Mouse (Mus musculus) liver, adult 2 months (tissue): ENCODE measurements at regions not wholly inside any gene's neighbourhood (a gene's known extent, or its start where the extent isn't known, plus 50 kb on each side); places are given as distances from the start of the nearest gene placed in this dataset.

ENCODE experiments used
- DNase-seq: peaks from one replicate; pipeline ENCODE4 v3.0.0-alpha.2; 2011; ENCODE audit warnings: low read depth, low spot score; ENCODE audit errors: extremely low read depth
- H3K27ac ChIP-seq: fragments of 200-500 bp; replicated peaks from 2 replicates; pipeline ENCODE4 v1.5.1; 2012; ENCODE audit warnings: low read depth, mild to moderate bottlenecking, control low read depth, inconsistent platforms, low read length; ENCODE audit not compliant: insufficient read depth
- H3K27me3 ChIP-seq: fragments of 200-500 bp; 2 replicates; pipeline ENCODE4 v1.6.1; 2012; ENCODE audit warnings: mild to moderate bottlenecking, moderate library complexity, low read length, inconsistent platforms; ENCODE audit not compliant: control insufficient read depth, insufficient read depth
- H3K36me3 ChIP-seq: fragments of 200-500 bp; 2 replicates; pipeline ENCODE4 v1.6.1; 2012; ENCODE audit warnings: low read length, inconsistent platforms; ENCODE audit not compliant: control insufficient read depth, insufficient read depth
- H3K4me1 ChIP-seq: fragments of 200-500 bp; 2 replicates; pipeline ENCODE4 v1.6.1; 2011; ENCODE audit warnings: low read length; ENCODE audit not compliant: control insufficient read depth, insufficient read depth
- H3K4me3 ChIP-seq: fragments of 200-500 bp; 2 replicates; pipeline ENCODE4 v1.5.1; 2011; ENCODE audit warnings: low read depth, mild to moderate bottlenecking, control low read depth, low read length, moderate library complexity; ENCODE audit not compliant: insufficient read depth
- H3K79me2 ChIP-seq: fragments of 200-500 bp; 2 replicates; pipeline ENCODE4 v1.6.1; 2012; ENCODE audit warnings: inconsistent platforms, mild to moderate bottlenecking, low read length, moderate library complexity; ENCODE audit not compliant: control insufficient read depth, insufficient read depth
- H3K9ac ChIP-seq: fragments of 200-500 bp; 2 replicates; pipeline ENCODE4 v1.6.1; 2012; ENCODE audit warnings: low read depth, mild to moderate bottlenecking, control low read depth, inconsistent platforms, low read length
- CTCF ChIP-seq: fragments of 200-500 bp; IDR thresholded peaks from 2 replicates; pipeline ENCODE4 v1.5.1; 2011; ENCODE audit warnings: low read depth, low read length, control low read depth
- POLR2A ChIP-seq: fragments of 200-500 bp; IDR thresholded peaks from 2 replicates; pipeline ENCODE4 v1.6.1; 2011; ENCODE audit warnings: low read length, control low read depth; ENCODE audit not compliant: insufficient read depth; ENCODE audit errors: extremely low read depth
- WGBS: fragments of 180-500 bp; shearing (Covaris S2); methylation state at CpG from one replicate; pipeline ENCODE4 v1.1.7; 2018; 5-methylcytosine and 5-hydroxymethylcytosine counted together

DNA sequence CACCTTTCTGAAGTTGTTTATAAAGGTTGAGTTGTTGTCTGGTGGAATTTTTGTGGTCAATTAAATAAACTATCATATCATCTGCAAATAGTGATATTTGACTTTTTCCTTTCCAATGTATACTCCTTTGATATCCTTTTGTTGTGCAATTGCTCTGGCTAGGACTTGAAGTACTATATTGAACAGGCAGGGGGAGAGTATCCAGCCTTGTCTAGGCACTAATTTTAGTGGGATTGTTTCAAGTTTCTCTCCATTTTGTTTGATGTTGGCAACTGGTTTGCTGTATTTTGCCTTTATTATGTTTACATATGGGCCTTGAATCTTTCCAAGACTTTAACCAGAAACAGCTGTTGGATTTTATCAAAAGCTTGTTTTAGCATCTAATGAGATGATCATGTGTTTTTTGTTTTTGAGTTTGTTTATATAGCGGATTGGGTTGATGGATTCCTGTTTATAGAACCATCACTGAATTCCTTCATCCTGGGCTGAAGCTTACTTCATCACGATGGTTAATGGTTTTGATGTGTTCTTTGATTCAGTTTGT, 383.3 kb downstream of the Amd2 start:
- H3K4me3 ChIP-seq: no peak overlapping the region
- no peak overlapping the region for H3K27ac ChIP-seq
- H3K9ac ChIP-seq: no peak overlapping the region
- H3K79me2 ChIP-seq: no peaks in the 10 kb centered on the region
- no peak for TF ChIP-seq POLR2A
- no peak for TF ChIP-seq CTCF
- 73% methylated on average over 2 of the region's 2 CpGs for WGBS
- H3K36me3 ChIP-seq: no peaks in the 10 kb centered on the region
- H3K4me1 ChIP-seq: no peaks in the 10 kb centered on the region
- DNase-seq: peak; percentile 8
- H3K27me3 ChIP-seq: no peaks in the 10 kb centered on the region

DNA sequence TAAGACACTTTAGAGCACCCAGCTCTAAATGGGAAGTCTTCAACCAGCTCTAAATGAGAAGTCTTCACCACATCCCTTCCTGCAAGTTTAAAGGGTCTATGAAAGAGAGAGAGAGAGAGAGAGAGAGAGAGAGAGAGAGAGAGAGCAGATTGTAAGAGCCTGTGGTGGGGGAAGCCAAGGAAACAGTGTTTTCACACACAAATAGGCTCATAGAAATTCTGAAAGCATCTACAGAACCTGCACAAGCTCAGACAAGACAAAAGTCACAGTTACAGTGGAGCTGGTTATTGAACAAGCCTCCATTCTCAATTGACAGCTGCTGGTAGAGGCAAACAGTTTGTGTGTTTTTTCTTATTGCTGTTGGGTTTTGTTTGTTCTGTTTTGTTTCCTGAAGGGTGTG, 412.9 kb downstream of the Amd2 start:
- H3K4me1 ChIP-seq: no peaks in the 10 kb centered on the region
- no peak overlapping the region for H3K4me3 ChIP-seq
- no peak for TF ChIP-seq CTCF
- no peak for TF ChIP-seq POLR2A
- H3K79me2 ChIP-seq: no peaks in the 10 kb centered on the region
- no peak for DNase-seq
- H3K27ac ChIP-seq: no peak overlapping the region
- no peaks in the 10 kb centered on the region for H3K36me3 ChIP-seq
- no peak overlapping the region for H3K9ac ChIP-seq
- H3K27me3 ChIP-seq: no peaks in the 10 kb centered on the region

DNA sequence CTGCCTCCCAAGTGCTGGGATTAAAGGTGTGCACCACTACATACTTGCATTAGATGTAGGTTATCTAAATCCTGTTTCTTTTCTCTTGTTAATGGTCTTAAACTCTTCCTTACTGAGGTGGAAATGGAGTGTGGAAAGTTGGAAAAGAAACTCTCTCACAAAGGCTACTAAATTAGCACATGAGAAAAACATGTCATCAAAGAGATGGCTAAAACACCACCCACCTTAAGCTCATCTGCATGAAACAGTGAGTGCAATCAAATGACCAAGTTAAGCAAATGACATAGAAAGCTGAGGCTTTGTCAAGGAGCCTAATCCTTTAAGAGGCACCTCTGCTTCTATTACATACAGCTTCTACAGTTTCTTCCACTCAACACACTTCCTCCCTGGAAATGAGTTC, 446.6 kb downstream of the Amd2 start:
- Histone ChIP-seq H3K4me3 (no peak overlapping the region), H3K79me2 (no peaks in the 10 kb centered on the region), H3K27ac (no peak overlapping the region), H3K27me3 (no peaks in the 10 kb centered on the region), H3K9ac (no peak overlapping the region), H3K36me3 (no peaks in the 10 kb centered on the region), H3K4me1 (no peaks in the 10 kb centered on the region)
- TF ChIP-seq POLR2A (no peak), CTCF (no peak)
- no peak for DNase-seq

DNA sequence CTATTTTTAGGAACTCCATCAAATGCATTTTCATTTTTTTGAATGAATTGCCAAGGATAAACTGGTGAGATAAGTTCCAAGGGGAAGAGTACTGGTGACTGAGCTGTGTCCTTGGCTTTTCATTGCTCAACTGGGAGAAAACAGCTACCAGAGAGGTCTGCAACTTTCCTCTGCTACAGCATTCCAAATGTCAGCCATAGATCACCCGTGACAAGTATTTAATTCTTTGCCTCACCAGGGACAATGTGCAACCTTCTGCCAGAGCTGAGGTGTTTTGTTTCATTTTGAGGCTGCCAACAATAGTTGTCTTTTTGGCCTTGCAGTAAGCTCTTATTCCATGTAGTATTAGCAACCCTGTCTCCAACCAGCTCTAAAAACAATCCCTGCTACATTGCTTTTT, 475.3 kb downstream of the Amd2 start:
- TF ChIP-seq POLR2A: no peak
- TF ChIP-seq CTCF: no peak
- Histone ChIP-seq H3K4me3 (no peak overlapping the region), H3K9ac (no peak overlapping the region), H3K36me3 (no peaks in the 10 kb centered on the region), H3K27me3 (no peaks in the 10 kb centered on the region), H3K27ac (no peak overlapping the region), H3K4me1 (no peaks in the 10 kb centered on the region), H3K79me2 (no peaks in the 10 kb centered on the region)
- 59% methylated on average over 1 of the region's 1 CpGs for WGBS
- DNase-seq: no peak

DNA sequence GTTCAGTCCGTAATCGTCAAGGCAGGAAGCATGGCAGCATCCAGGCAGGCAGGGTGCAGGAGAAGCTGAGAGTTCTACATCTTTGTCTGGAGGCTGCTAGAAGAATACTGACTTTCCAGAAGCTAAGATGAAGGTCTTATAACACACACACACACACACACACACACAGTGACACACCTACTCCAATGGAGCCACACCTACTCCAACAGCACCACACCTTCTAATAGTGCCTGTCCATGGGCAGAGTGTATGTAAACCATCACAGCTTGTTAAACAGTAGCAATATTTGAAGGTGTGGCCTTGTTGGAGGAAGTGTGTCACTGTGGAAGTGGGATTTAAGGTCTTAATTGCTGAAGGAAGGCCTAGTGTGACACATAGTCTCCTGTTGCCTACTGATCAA, 476.4 kb downstream of the Amd2 start:
- no peak overlapping the region for H3K4me3 ChIP-seq
- no peaks in the 10 kb centered on the region for H3K27me3 ChIP-seq
- DNase-seq: no peak
- WGBS: 89% methylated on average over 2 of the region's 2 CpGs
- H3K9ac ChIP-seq: no peak overlapping the region
- H3K4me1 ChIP-seq: no peaks in the 10 kb centered on the region
- H3K27ac ChIP-seq: no peak overlapping the region
- H3K36me3 ChIP-seq: no peaks in the 10 kb centered on the region
- no peak for TF ChIP-seq POLR2A
- TF ChIP-seq CTCF: no peak
- no peaks in the 10 kb centered on the region for H3K79me2 ChIP-seq

DNA sequence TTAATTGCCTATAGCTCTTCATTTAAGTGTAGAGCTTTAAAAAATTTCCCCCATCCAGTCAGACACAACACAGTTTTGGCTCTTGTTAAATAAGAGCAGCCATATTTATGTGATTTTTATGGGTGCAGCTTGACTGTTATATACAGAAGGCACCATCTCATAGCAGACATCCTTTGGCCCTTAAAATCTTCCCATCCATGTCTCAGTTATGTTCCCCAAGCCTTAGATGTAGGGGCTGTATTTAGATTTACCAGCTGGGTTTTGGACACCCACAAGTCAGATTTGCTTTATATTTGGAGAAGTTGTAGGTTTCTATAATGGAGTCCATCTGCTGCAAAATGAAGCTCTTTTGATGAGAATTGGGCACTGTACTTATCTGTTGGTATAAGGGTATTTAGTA, 482.2 kb downstream of the Amd2 start:
- Histone ChIP-seq H3K4me3 (no peak overlapping the region), H3K4me1 (no peaks in the 10 kb centered on the region), H3K79me2 (no peaks in the 10 kb centered on the region), H3K9ac (no peak overlapping the region), H3K36me3 (no peaks in the 10 kb centered on the region), H3K27ac (no peak overlapping the region), H3K27me3 (no peaks in the 10 kb centered on the region; the same call in 1 of the 2 replicates)
- TF ChIP-seq POLR2A (no peak), CTCF (no peak)
- no peak for DNase-seq
